ENCODE assay signal across 10 mouse cellular contexts in the genomic region with DNA sequence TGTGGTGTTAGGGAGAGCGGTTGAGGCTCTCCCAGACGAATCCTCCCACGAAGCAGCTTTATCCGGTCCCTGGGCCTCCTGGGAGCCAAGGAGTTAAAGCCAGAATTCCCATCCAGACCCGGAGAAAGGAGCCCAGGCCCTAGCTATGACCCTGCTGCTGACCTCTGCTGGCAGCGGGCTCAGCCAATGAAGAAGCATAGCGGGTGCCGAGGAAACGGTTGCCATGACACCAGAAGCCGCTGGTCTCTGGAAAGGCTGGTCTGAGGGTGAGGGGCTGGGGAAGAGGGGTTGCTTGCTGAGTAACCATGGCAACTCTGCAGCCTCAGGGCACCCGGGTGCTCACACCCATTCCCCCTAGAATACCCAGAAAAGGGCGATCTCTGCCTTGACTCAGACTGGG. TPM values are rescaled to one million over a fixed set of nuclear protein-coding genes. Genes with fewer than 3 reads are reported as not detected.
A peak's percentile ranks its signal among the peaks of the same experiment; 100 is the strongest.
DNase-seq lines count a peak whose midpoint lies in the region; ATAC-seq and TF ChIP-seq lines count a peak whose summit lies in the region.
"Had no signal": no experiment of that assay in that cellular context is flagged by ENCODE, and none has a peak within 500 bp of the region (broad histone marks: within the 10 kb centered on the region; RNA-seq: fewer than 3 reads in every experiment).

No protein-coding gene starts in this region.

- no peak for TF ChIP-seq CTCF in layer of hippocampus, adult 2 months (conservative IDR thresholded peaks at IDR 0.05)

- H3K4me2 ChIP-seq in embryonic facial prominence, embryonic 15.5 days (replicated peaks), result peak overlapping the region; percentile 2; the same call in 1 of the 2 replicates
- H3K4me2 ChIP-seq in limb, embryonic 12.5 days, result peak overlapping the region; percentile 33

- H3K36me3 ChIP-seq in embryonic facial prominence, embryonic 15.5 days, result no peaks in the 10 kb centered on the region
- no peaks in the 10 kb centered on the region for H3K36me3 ChIP-seq in limb, embryonic 12.5 days

- no peaks in the 10 kb centered on the region for H3K27me3 ChIP-seq in embryonic facial prominence, embryonic 15.5 days
- H3K27me3 ChIP-seq in limb, embryonic 12.5 days, result no peaks in the 10 kb centered on the region

- no peak overlapping the region for H3K4me3 ChIP-seq in layer of hippocampus, adult 2 months
- H3K4me3 ChIP-seq in embryonic facial prominence, embryonic 15.5 days (replicated peaks), result no peak overlapping the region
- no peak overlapping the region for H3K4me3 ChIP-seq in limb, embryonic 12.5 days (replicated peaks)

- H3K9ac ChIP-seq in embryonic facial prominence, embryonic 15.5 days, result no peak overlapping the region; the same call in 1 of the 2 replicates
- no peak overlapping the region for H3K9ac ChIP-seq in limb, embryonic 12.5 days (replicated peaks)

- H3K9me3 ChIP-seq in embryonic facial prominence, embryonic 15.5 days (replicated peaks), result peaks cover 5% of the 10 kb centered on the region; the same call in 1 of the 2 replicates
- peaks cover 27% of the 10 kb centered on the region for H3K9me3 ChIP-seq in limb, embryonic 12.5 days

- DNase-seq in layer of hippocampus, postnatal 10 days (ENCODE audit: low spot score in 2 of 2), result peak; percentile 47 to 63
- no peak for DNase-seq in layer of hippocampus, adult 2 months (ENCODE audit: low spot score in 2 of 2)
- DNase-seq in retina, postnatal 1 day, result peak; percentile 91
- no peak for DNase-seq in left cerebral cortex, adult 9 months (ENCODE audit: low spot score in 2 of 2)
- DNase-seq in gastrocnemius, postnatal 4 days (ENCODE audit: low spot score in 2 of 2), result no peak

- 11% methylated on average over 12 of the region's 12 CpGs for WGBS in embryonic facial prominence, embryonic 15.5 days
- 8% methylated on average over 12 of the region's 12 CpGs for WGBS in limb, embryonic 12.5 days

- ATAC-seq in embryonic facial prominence, embryonic 15.5 days (ENCODE audit: insufficient number of reproducible peaks, low FRiP score, low TSS enrichment, low read depth), result no peak
- ATAC-seq in limb, embryonic 12.5 days (ENCODE audit: insufficient number of reproducible peaks, insufficient read depth, low FRiP score, low TSS enrichment, low read depth), result 0 out of 2 replicates have a peak, but pooled peaks have one; percentile 12
- no peak for ATAC-seq in CD4-positive, CD25-positive, alpha-beta regulatory T cell, adult 4 months

- peaks cover 16% of the 10 kb centered on the region for H3K4me1 ChIP-seq in embryonic facial prominence, embryonic 15.5 days
- peaks cover 12% of the 10 kb centered on the region for H3K4me1 ChIP-seq in limb, embryonic 12.5 days (replicated peaks)

- no peak overlapping the region for H3K27ac ChIP-seq in layer of hippocampus, adult 2 months
- H3K27ac ChIP-seq in embryonic facial prominence, embryonic 15.5 days (replicated peaks), result no peak overlapping the region
- H3K27ac ChIP-seq in limb, embryonic 12.5 days, result no peak overlapping the region

RNA-seq across cellular contexts. Expression of a gene that starts 11.7 kb away (rescaled TPM):
- total RNA-seq in layer of hippocampus, postnatal 10 days (2021), result 100 to 1,000 TPM; 817 to 911 TPM
- total RNA-seq in layer of hippocampus, adult 2 months (2021), result 100 to 1,000 TPM; 666 to 670 TPM
- polyA plus RNA-seq in embryonic facial prominence, embryonic 15.5 days (2015; fragmentation: Nextera tagmentation; extraction: Ambion mirVana), result 116 and 118 TPM in 2 replicates
- 113 and 126 TPM in 2 replicates for polyA plus RNA-seq in limb, embryonic 12.5 days (2016; fragmentation: Nextera tagmentation; extraction: Ambion mirVana)
- 1 to 10 TPM; 5.5 to 8.9 TPM for polyA plus RNA-seq in CD4-positive, CD25-positive, alpha-beta regulatory T cell, adult 4 months (2017; shearing (Covaris generic))
- 100 to 1,000 TPM; 115 TPM for total RNA-seq in gastrocnemius, postnatal 4 days (2021)

RNA-seq across cellular contexts. Expression of a gene that starts 24.2 kb away (rescaled TPM):
- not detected for total RNA-seq in layer of hippocampus, postnatal 10 days (2021)
- not detected for total RNA-seq in layer of hippocampus, adult 2 months (2021)
- not detected in 2 replicates for polyA plus RNA-seq in embryonic facial prominence, embryonic 15.5 days (2015; fragmentation: Nextera tagmentation; extraction: Ambion mirVana)
- polyA plus RNA-seq in limb, embryonic 12.5 days (2016; fragmentation: Nextera tagmentation; extraction: Ambion mirVana), result not detected in 2 replicates
- polyA plus RNA-seq in CD4-positive, CD25-positive, alpha-beta regulatory T cell, adult 4 months (2017; shearing (Covaris generic)), result not detected
- total RNA-seq in gastrocnemius, postnatal 4 days (2021), result not detected
- total RNA-seq: layer of hippocampus, postnatal 25 days; neutrophil, adult 5-6 weeks had no signal

Comparison
In these comparisons a context has a peak if more than half of its experiments do, and no peak if none do; other contexts are left out.
1. DNase-seq: peak in layer of hippocampus, postnatal 10 days (2 of 2) and retina, postnatal 1 day (single experiment); none in layer of hippocampus, adult 2 months (0 of 2), left cerebral cortex, adult 9 months (0 of 2) and gastrocnemius, postnatal 4 days (0 of 2).
2. RNA of a gene that starts 11.7 kb away (total RNA-seq): 817 to 911 TPM in layer of hippocampus, postnatal 10 days and 666 to 670 TPM in layer of hippocampus, adult 2 months; 115 TPM in gastrocnemius, postnatal 4 days; every median in the first group is over 4 times any median in the second.